Mouse (Mus musculus) MN1 (cell line): ENCODE data around the gene Pde4c.

Experiments
- DNase-seq: peaks from one replicate; pipeline ENCODE4 v3.0.0-alpha.2; 2016; ENCODE audit warnings: low spot score

Pde4c gene

GRCm38 (mm10) chr8:70697366-70698250 lies 25.9 kb upstream of the Pde4c start:
- no peak for DNase-seq

DNA sequence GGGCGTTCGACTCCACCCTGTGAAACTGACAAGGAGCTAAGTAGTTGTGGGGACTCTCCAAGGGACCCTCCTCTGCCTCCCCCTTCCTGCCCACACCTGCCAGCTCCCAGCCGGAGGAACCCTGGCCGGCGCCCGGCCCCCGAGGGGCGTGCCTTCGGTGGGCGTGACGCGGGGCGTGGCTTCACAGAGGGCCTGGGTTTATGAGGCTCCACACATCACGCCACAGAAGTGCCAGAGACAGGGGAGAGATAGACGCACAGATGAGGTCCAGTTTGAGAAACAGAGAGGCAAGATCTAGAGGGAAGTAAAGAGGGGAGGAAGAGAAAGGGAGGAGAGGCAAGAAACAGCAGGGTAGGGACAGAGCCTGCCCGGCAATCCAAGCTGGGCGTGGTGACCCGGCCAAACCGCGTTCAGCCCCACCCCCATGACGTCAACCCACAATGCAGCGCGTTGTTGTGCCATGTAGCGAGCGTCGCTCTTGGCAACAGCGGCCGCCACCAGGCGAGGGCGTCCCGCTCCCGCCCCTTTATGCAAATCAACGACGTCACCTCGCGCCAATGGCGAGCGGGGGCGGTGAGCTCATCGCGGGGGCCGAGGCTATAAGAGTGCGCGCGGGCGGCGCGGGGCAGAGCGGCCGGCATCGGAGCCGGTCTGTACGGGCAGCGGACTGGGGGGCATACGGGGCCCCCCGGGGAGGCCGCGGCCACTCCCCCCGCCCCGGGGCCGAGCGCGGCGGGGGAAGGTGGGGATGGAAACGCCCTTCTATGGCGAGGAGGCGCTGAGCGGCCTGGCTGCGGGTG lies 25.0 kb upstream of the Pde4c start, which contains the start of gene Jund:
Gene Jund (plus strand): TSS at position 640 of the 800 bp plus-strand sequence.
- peak; percentile 100 for DNase-seq

DNA sequence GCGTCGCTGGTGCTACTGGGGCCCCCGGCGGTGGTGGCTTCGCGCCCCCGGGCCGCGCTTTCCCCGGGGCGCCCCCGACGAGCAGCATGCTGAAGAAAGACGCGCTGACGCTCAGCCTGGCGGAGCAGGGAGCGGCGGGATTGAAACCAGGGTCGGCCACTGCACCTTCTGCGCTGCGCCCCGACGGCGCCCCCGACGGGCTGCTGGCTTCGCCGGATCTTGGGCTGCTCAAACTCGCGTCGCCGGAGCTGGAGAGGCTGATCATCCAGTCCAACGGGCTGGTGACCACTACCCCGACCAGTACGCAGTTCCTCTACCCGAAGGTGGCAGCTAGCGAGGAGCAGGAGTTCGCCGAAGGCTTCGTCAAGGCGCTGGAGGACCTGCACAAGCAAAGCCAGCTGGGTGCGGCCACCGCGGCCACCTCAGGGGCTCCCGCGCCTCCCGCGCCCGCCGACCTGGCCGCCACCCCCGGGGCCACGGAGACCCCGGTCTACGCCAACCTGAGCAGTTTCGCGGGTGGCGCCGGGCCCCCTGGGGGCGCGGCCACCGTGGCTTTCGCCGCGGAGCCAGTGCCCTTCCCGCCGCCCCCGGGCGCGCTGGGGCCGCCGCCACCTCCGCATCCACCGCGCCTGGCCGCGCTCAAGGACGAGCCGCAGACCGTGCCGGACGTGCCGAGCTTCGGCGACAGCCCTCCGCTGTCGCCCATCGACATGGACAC lies 24.2 kb upstream of the Pde4c start:
- DNase-seq = no peak

DNA sequence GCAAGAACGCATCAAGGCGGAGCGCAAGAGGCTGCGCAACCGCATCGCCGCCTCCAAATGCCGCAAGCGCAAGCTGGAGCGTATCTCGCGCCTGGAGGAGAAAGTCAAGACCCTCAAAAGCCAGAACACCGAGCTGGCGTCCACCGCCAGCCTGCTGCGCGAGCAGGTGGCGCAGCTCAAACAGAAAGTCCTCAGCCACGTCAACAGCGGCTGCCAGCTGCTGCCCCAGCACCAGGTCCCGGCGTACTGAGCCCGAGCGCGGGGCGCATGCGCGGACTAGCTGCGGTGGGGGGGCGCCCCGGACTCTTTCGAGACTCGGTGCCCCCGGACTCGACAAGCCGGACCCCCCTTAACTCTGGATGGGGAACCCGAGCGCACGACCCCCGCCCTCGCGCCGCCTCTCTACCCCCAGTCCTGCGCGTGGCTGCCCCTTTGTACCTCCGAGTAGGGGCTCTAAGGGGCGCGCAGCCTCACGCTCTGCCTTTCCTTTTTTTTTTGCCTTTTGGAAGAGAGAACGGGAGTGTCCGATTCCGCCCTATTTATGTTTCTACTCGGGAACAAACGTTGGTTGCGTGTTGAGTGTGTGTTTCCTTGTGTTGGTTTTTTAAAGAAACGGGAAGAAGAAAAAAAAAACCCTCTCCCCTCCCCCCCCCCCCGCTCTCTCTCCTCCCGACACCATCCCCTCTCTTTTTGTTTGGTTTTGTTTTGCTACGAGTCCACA lies 23.5 kb upstream of the Pde4c start:
- DNase-seq = peak; percentile 86

GRCm38 (mm10) chr8:70700555-70700922 lies 23.0 kb upstream of the Pde4c start:
- DNase-seq = peak; percentile 95

- peak; percentile 78 for DNase-seq
These were observed 22.2 kb upstream of the Pde4c start for GRCm38 (mm10) chr8:70701048-70701981.

DNA sequence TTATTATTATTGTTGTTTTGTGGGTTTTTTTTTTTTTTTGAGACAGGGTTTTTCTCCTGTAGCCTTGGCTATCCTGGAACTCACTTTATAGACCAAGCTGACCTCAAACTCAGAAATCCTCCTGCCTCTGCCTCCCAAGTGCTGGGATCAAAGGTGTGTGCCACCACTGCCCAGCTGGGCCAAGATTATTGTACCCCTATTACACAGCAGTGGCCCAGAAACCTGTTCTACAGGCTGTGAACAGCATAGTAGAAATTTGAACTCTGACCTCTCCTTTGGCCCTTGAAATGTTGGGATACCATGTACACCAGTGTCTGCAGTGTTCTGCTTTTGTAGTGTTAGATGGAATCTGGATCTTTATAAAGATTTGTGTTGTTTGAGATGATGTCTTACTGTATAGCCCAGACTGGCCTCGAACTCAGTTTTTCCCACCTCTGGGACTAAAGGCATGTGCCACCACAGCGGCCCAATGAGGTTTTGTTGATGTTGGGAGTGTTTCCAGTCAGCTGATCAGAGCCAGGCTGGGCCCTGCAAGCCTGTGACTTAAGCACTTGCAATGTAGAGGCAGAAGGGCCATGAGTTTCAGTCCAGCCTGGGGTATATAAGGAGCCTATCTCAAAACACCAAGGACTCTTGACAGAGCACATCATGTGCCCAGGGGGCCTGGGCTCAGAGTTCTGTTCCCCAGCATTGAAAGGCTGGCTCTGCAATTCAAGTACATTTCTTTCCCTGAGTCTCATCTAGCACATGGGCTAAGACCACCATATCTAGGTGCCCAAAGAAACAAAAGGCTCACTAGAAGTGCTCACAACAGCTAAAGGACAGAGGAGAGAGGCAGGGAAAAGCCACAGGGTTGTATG lies 21.3 kb upstream of the Pde4c start:
- peak; percentile 74 for DNase-seq

DNA sequence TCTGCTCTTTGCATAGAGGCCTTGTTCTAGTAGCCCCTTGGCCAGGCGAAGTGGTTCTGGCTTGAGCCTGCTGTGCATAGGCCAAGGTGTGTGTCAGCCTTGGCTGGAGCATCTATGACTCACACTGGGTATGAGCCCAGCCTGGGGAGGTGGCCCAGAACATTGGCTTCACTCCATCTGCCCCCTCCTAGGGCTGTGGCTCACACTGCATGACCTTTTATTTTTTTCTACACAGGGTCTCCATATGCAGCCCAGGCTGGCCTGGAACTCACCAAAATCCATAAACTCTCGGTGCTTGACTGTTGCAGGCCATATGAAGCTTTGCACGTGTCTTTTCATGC lies 20.7 kb upstream of the Pde4c start:
- DNase-seq = peak; percentile 87

DNA sequence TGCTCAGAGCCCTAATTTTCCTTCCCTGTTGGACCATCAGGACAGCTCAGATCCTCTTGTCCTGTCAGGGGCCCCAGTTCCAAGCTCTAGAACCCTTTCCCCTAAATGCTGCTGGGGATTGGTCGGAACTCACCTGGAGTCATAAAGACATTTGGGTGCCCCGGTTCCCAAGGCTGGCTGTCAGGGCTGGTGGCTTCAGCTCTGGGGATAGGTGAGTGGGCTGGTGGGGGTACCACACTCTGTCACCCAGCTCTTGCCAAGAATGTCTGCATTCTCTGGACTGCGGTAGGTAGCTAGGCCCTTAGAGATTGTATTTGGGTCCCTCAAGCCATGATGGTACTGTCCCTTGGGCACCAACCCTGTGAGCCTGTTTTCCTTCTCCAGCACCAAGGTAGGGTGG lies 20.2 kb upstream of the Pde4c start, which contains the start of gene Iqcn:
Gene Iqcn (plus strand): TSS at position 171 of the 400 bp plus-strand sequence.
- no peak for DNase-seq

DNA sequence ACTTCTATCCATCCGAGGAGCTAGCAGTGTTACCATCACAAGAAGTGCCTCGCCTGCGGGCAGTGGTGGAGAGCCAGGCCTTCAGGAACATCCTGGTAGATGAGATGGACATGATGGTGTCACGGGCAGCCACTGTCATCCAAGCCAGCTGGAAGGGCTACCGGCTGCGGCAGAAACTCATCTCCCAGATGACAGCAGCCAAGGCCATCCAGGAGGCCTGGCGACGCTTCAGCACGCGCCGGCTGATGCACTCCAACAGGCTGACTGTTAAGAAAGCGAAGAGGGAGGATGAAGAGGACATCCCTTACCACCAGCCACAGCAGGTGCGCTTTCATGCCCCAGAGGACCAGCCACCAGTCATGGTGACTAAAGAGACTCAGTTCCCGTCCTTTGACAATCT lies 15.2 kb upstream of the Pde4c start:
- no peak for DNase-seq

DNA sequence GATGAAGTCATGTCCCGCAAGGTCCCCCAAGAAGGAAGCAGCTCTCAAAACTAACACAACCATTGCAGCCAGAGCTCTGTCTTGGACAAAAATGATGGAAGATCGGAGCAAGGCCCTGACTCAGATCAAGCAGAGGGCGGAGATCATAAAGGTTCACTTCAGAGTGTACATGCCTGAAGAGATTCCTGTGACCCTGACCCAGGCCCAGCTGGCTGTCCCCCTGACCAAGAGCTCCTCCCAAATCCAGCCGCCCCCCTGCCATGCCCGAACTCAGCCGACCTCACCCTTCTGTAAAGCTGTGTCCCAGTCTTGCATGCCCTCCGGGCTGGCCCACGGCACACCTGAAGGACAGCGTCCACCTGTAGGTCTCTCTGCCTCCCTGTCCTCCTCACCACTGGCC lies 13.7 kb upstream of the Pde4c start:
- DNase-seq = no peak

GRCm38 (mm10) chr8:70710296-70710695 lies 13.2 kb upstream of the Pde4c start:
- DNase-seq = peak; percentile 56

DNA sequence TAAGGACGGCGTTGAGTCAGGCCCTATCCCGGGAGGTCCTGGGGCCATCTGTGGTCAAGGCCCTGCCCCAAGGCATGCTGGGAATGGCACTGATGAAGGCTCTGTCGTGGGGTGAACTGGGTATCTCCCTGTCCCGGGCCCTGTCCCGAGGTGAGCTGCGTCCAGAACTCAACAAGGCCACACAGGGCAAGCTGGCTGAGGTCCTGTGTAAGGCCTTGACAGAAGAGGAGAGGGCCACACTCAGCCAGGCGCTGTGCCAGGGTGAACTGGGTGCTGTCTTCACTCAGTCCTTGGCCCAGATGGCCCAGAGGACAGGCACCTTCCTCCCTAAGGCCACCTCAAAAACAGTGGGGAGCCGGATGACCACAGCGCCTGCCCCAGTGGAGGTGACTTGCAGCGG lies 12.5 kb upstream of the Pde4c start:
- DNase-seq = no peak

DNA sequence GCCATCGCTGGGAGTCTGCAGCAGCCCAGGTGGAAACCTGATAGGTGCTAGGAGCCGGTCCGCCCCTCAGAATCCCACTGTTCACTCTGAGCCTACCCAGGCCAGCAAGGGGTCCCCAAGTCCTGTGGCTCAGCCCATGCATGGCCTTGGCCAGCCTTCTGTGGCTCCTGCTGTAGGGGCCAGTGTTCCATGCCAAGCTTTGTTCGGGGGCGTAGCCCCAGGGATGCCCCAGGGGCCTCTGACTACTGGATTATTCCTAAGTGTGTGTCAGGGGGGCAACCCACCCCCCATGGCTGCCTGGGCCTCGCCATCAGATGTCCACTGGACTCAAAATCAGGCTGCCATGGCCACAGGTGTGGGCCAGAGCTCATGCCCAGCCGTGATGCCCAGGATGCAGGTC lies 9.5 kb upstream of the Pde4c start:
- DNase-seq = no peak

DNA sequence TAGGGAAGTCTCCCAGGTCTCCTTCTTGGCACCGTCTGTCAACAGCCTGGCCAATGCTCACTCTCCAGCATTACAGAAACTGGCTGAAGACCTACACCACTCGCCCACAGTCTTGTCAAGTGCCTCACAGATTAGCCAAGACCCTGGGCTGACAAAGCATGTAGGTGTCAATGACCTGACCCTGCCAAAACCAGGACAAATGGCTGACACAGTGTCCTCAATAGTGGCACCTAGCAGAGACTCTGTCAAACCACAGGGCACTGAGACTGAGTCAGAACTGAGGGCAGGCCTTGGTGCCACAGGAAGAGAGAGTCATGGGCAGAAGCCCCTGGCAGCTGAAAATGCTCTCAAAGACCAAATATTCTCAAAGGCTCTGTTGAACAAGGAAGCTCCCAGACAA lies 8.4 kb upstream of the Pde4c start:
- DNase-seq = no peak

DNA sequence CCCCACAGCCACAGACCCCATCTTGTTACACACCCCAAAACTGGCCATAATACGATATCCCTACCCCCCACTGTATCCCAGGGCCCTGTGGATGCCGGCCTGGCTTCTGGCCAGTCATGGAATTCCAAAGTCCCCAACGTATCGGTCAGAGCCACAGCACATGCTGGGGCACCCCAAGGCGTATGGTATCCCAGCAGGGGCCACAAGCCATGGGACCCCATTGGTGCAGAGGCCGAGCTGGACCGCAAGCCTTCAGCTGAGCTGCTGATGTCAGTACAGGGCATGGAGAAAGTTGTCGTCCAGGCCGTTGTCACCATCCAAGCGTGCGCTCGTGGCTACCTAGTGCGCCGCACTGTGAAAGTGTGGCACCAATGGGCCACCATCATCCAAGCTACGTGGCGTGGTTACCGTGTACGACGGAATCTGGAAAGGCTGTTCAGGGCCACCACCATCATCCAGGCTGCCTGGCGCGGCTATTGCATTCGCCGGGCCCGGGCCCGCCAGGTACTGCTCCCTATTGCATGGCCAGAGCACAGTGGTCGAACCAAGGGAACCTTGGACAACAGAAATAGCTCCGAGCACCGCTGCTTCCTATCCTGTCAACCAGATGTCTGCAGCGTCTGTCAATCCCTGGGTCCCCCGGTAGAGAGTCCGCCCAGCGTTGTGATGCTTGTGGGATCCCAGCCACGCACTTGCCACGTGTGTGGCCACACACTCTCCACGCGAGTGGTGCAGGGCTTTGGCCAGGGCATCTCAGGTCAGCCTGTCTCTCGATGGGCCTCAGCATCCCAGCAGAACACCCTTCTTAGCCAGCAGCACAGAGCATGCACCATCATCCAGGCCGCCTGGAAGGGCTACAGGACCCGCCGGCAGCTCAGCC lies 6.8 kb upstream of the Pde4c start:
- no peak for DNase-seq

GRCm38 (mm10) chr8:70718297-70718696 lies 5.2 kb upstream of the Pde4c start, which contains the start of gene Gm3336:
Gm3336 (plus strand) TSS chr8:70718543.
- peak; percentile 69 for DNase-seq

- DNase-seq = no peak
These were observed 3.7 kb upstream of the Pde4c start for GRCm38 (mm10) chr8:70719796-70720270.
